ENCODE assay signal across 8 mouse cellular contexts in the genomic region with DNA sequence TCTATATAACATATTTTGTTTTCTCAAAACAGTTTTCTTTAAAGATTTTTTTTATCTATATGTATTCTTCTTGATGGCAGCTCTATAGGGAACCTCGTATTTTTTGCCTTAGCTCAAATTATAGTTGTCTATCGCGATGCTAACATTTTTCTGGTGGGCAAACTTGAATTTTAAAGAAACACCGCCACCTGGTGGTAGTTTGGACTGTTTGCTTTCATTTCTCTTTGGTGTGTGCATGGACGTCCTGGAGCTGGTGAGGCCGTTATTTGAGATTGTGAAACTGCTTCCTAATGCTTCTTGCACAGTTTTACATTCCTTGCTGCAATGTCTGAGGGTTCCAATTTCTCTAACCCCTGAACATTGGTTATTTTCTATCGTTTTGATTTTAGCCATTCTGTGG. TPM values are rescaled to one million over a fixed set of nuclear protein-coding genes. Genes with fewer than 3 reads are reported as not detected.
DNase-seq lines count a peak whose midpoint lies in the region; TF ChIP-seq lines count a peak whose summit lies in the region.

No protein-coding gene starts in this region.

- no peaks in the 10 kb centered on the region for H3K9me3 ChIP-seq in ES-E14 (ENCODE audit: control insufficient read depth, insufficient read depth, low read depth, low read length)

- in situ Hi-C loops in ES-E14 (cut with MboI; ENCODE audit: low sequenced_read_pairs in 2 of 2, unreplicated experiment in 2 of 2) = loop anchor here (10.0 to 25.0 kb wide), 3 partner anchors 195 to 482 kb away; no protein-coding TSS in a partner anchor

- H3K27ac ChIP-seq in ES-E14 (ENCODE audit: insufficient read depth, low read depth, low read length, poor library complexity, severe bottlenecking) = no peak overlapping the region

- no peak overlapping the region for H3K4me3 ChIP-seq in ES-E14 (ENCODE audit: insufficient read depth in 1 of 2, low read depth in 1 of 2, low read length in 2 of 2, poor library complexity in 1 of 2, severe bottlenecking in 1 of 2)

- no peaks in the 10 kb centered on the region for H3K36me3 ChIP-seq in ES-E14 (ENCODE audit: control insufficient read depth, insufficient read depth, low read length, poor library complexity, severe bottlenecking)

- no peak overlapping the region for H3K9ac ChIP-seq in ES-E14 (ENCODE audit: insufficient read depth, low read depth, low read length, poor library complexity, severe bottlenecking)

- H3K4me1 ChIP-seq in ES-E14 (ENCODE audit: control insufficient read depth in 2 of 2, insufficient read depth in 2 of 2, low read length in 2 of 2, poor library complexity in 1 of 2) = no peaks in the 10 kb centered on the region

- peak; percentile 71 for DNase-seq in ES-E14 (ENCODE audit: low read depth, low spot score)
- peak; percentile 63 for DNase-seq in brain, embryonic 18.5 days (ENCODE audit: low read depth, low spot score)
- peak; percentile 49 for DNase-seq in fibroblast of lung, adult 2 months (ENCODE audit: low read depth)
- DNase-seq in heart, postnatal 4 days = peak; percentile 82
- peak; percentile 68 to 89 for DNase-seq in layer of hippocampus, postnatal 14 days (ENCODE audit: low spot score in 2 of 2)
- DNase-seq in lung, postnatal 14 days = peak; percentile 83
- DNase-seq in retina, embryonic 14.5 days (ENCODE audit: low spot score) = peak; percentile 91
- peak; percentile 80 for DNase-seq in thymus, postnatal 4 days

TF ChIP-seq in ES-E14, 5 proteins besides CTCF, POLR2A, EP300 and RAD21:
- TF ChIP-seq ZC3H11A (IDR thresholded peaks at IDR 0.05; ENCODE audit: borderline replicate concordance, low read depth, low read length) (peak; percentile 98), CHD2 (IDR thresholded peaks at IDR 0.05; ENCODE audit: low read depth, low read length) (0 out of 2 replicates have a peak, but pooled peaks have one; percentile 69), ZNF384 (IDR thresholded peaks at IDR 0.05; ENCODE audit: low read depth, low read length) (no peak), MAFK (IDR thresholded peaks at IDR 0.05; ENCODE audit: insufficient read depth, low read depth, low read length) (no peak), HCFC1 (IDR thresholded peaks at IDR 0.05; ENCODE audit: borderline replicate concordance, insufficient read depth, low read length) (no peak)

RNA-seq across cellular contexts. Expression of a gene that starts 11.8 kb away (rescaled TPM):
- total RNA-seq in ES-E14 (2012; rRNA removed) = 4.2 and 7.1 TPM in 2 replicates
- 100 to 1,000 TPM; 220 to 227 TPM for total RNA-seq in heart, postnatal 4 days (2021)
- 10 to 100 TPM; 30.4 to 31.7 TPM for total RNA-seq in layer of hippocampus, postnatal 14 days (2021)

RNA-seq across cellular contexts. Expression of a gene that starts 20.4 kb away (rescaled TPM):
- 40.8 and 46.1 TPM in 2 replicates for total RNA-seq in ES-E14 (2012; rRNA removed)
- 10 to 100 TPM; 58.9 to 63.0 TPM for total RNA-seq in heart, postnatal 4 days (2021)
- total RNA-seq in layer of hippocampus, postnatal 14 days (2021) = 10 to 100 TPM; 27.4 to 30.2 TPM

RNA-seq across cellular contexts. Expression of a gene that starts 56.5 kb away (rescaled TPM):
- total RNA-seq in ES-E14 (2012; rRNA removed) = 14.6 and 14.9 TPM in 2 replicates
- 10 to 100 TPM; 18.3 to 19.2 TPM for total RNA-seq in heart, postnatal 4 days (2021)
- total RNA-seq in layer of hippocampus, postnatal 14 days (2021) = 10 to 100 TPM; 14.7 to 16.6 TPM

Comparison
In these comparisons a context has a peak if more than half of its experiments do, and no peak if none do; other contexts are left out.
1. RNA of a gene that starts 11.8 kb away (total RNA-seq): 220 to 227 TPM in heart, postnatal 4 days; 30.4 to 31.7 TPM in layer of hippocampus, postnatal 14 days and 4.2 to 7.1 TPM in ES-E14; every median in the first group is over 4 times any median in the second.
2. Peak in every context shown above with its lines, with median percentiles within 50 percentile points of each other: DNase-seq.